Mouse (Mus musculus) midbrain, embryonic 13.5 days (tissue): ENCODE results near the gene Ccnj. TPM values are rescaled to one million over a fixed set of nuclear protein-coding genes. Genes with fewer than 3 reads are reported as not detected.

Experiments
- microRNA-seq: library from miRNA; unstranded; fragments of <30 nt; microRNA quantifications from one replicate; pipeline ENCODE4, GENCODE M21; 2016
- polyA plus RNA-seq: library from polyadenylated mRNA; unstranded; fragments of >200 nt; fragmentation: Nextera tagmentation; extraction: Ambion mirVana; gene quantifications from 2 replicates; pipeline ENCODE4 v1.2.1, GENCODE M21; 2015

Ccnj gene
- polyA plus RNA-seq, 1 experiment from 2014 or later, result 30.0 TPM

Small RNA genes within 50 kb of the gene (microRNA-seq; reads per million reads assigned to microRNA genes)
- gene Mir8092, result 0.82 reads per million

Other genes starting within 250 kb of the Ccnj start
- gene Aldh18a1, start 242.8 kb upstream of the Ccnj start, polyA plus RNA-seq, result 76.2 and 76.4 TPM in 2 replicates
- 12.1 and 13.6 TPM in 2 replicates for gene Tctn3, start 219.0 kb upstream of the Ccnj start, polyA plus RNA-seq
- 7.9 and 9.8 TPM in 2 replicates for gene Entpd1, start 218.9 kb upstream of the Ccnj start, polyA plus RNA-seq
- 0.12 and 0.17 TPM in 2 replicates for gene Cc2d2b, start 82.5 kb upstream of the Ccnj start, polyA plus RNA-seq
- 7.9 and 8.1 TPM in 2 replicates for gene Zfp518a, start 63.4 kb downstream of the Ccnj start, polyA plus RNA-seq
- gene Blnk, start 163.3 kb downstream of the Ccnj start, polyA plus RNA-seq, result 0.31 and 0.32 TPM in 2 replicates
- gene Dntt, start 198.0 kb downstream of the Ccnj start, polyA plus RNA-seq, result 0.13 and 0.26 TPM in 2 replicates
- gene Opalin, start 245.8 kb downstream of the Ccnj start, polyA plus RNA-seq, result not detected in 2 replicates